Mouse (Mus musculus) CH12.LX (cell line): Measurements from ENCODE around the gene Arid5b. TPM values are rescaled to one million over a fixed set of nuclear protein-coding genes. Genes with fewer than 3 reads are reported as not detected.

Source experiments
- DNase-seq: peaks from one replicate; pipeline ENCODE4 v3.0.0-alpha.2; 2013; ENCODE audit errors: extremely low read depth
- H3K27ac ChIP-seq: 2 replicates; pipeline ENCODE4 v1.5.1; 2012; ENCODE audit warnings: low read depth, mild to moderate bottlenecking, control low read depth, moderate library complexity; ENCODE audit not compliant: insufficient read depth
- H3K27me3 ChIP-seq: replicated peaks from 2 replicates; pipeline ENCODE3; 2012; ENCODE audit warnings: inconsistent platforms
- H3K36me3 ChIP-seq, 2 experiments: replicated peaks in 1 of 2; 2 replicates each; pipeline versions ENCODE3 to v1.6.1; 2012; ENCODE audit warnings: inconsistent platforms in 1 of 2, low read length in 1 of 2, mild to moderate bottlenecking in 1 of 2, mixed read lengths in 1 of 2, moderate library complexity in 1 of 2; ENCODE audit not compliant: control insufficient read depth in 1 of 2, insufficient read depth in 1 of 2
- H3K4me1 ChIP-seq, 2 experiments: 2 replicates each; pipeline ENCODE4 v1.6.1; 2012; ENCODE audit warnings: inconsistent platforms in 1 of 2, moderate library complexity in 1 of 2; ENCODE audit not compliant: insufficient read depth in 2 of 2, control insufficient read depth in 1 of 2
- H3K4me2 ChIP-seq: 2 replicates; pipeline ENCODE4 v1.6.1; 2012; ENCODE audit warnings: low read depth, mild to moderate bottlenecking, control low read depth; ENCODE audit not compliant: poor library complexity, insufficient read depth, severe bottlenecking
- H3K4me3 ChIP-seq, 3 experiments: fragments of 150-350 bp in 1 of 3; sonication (generic) in 1 of 3; replicated peaks in 1 of 3; 2 replicates each; pipeline versions ENCODE3 to v1.5.1; 2011 to 2012; ENCODE audit warnings: low read depth in 2 of 3, low read length in 2 of 3, mild to moderate bottlenecking in 2 of 3, moderate library complexity in 2 of 3, control low read depth in 1 of 3, improper control_type of control experiment in 1 of 3, inconsistent platforms in 1 of 3, mixed read lengths in 1 of 3; ENCODE audit not compliant: poor library complexity in 1 of 3
- H3K79me2 ChIP-seq: replicated peaks from 2 replicates; pipeline ENCODE4 v1.6.1; 2012; ENCODE audit warnings: mild to moderate bottlenecking, moderate library complexity; ENCODE audit not compliant: control insufficient read depth, poor library complexity, insufficient read depth, severe bottlenecking; ENCODE audit errors: extremely low read depth
- H3K9ac ChIP-seq: 2 replicates; pipeline ENCODE4 v1.6.1; 2012; ENCODE audit warnings: low read depth, mild to moderate bottlenecking, control low read depth, moderate library complexity; ENCODE audit not compliant: insufficient read depth
- H3K9me3 ChIP-seq: replicated peaks from 2 replicates; pipeline ENCODE3; 2012; ENCODE audit warnings: low read length, inconsistent platforms, mixed read lengths
- BHLHE40 ChIP-seq: IDR thresholded peaks from 2 replicates; pipeline ENCODE4 v1.6.1; 2011; ENCODE audit warnings: mild to moderate bottlenecking, low read depth, low read length, improper control_type of control experiment
- CHD1 ChIP-seq: IDR thresholded peaks from 2 replicates; pipeline ENCODE4 v1.6.1; 2012; ENCODE audit warnings: low read depth, low read length, improper control_type of control experiment, inconsistent platforms
- E2F4 ChIP-seq: IDR thresholded peaks from 2 replicates; pipeline ENCODE4 v1.6.1; 2011; ENCODE audit warnings: low read depth, low read length, improper control_type of control experiment; ENCODE audit not compliant: insufficient replicate concordance
- ELF1 ChIP-seq: IDR thresholded peaks from 2 replicates; pipeline ENCODE4 v1.6.1; 2014; ENCODE audit warnings: low read depth, mild to moderate bottlenecking, inconsistent platforms, low read length, improper control_type of control experiment
- EP300 ChIP-seq: IDR thresholded peaks from 2 replicates; pipeline ENCODE4 v1.6.1; 2011; ENCODE audit warnings: low read length, improper control_type of control experiment
- ETS1 ChIP-seq: conservative IDR thresholded peaks from 2 replicates; pipeline ENCODE4 v1.6.1; 2012; ENCODE audit warnings: low read depth, mild to moderate bottlenecking, inconsistent platforms, low read length, improper control_type of control experiment, moderate library complexity
- GABPA ChIP-seq: IDR thresholded peaks from 2 replicates; pipeline ENCODE4 v1.6.1; 2012; ENCODE audit warnings: low read depth, low read length, improper control_type of control experiment, inconsistent platforms; ENCODE audit not compliant: insufficient replicate concordance
- IRF4 ChIP-seq: IDR thresholded peaks from 2 replicates; pipeline ENCODE4 v1.6.1; 2014; ENCODE audit warnings: low read depth, mild to moderate bottlenecking, inconsistent platforms, low read length, improper control_type of control experiment
- JUN ChIP-seq: IDR thresholded peaks from 2 replicates; pipeline ENCODE4 v1.6.1; 2011; ENCODE audit warnings: low read depth, mild to moderate bottlenecking, low read length, improper control_type of control experiment, moderate library complexity; ENCODE audit not compliant: insufficient read depth
- KAT2A ChIP-seq: IDR thresholded peaks from 2 replicates; pipeline ENCODE4 v1.6.1; 2012; ENCODE audit warnings: low read length, improper control_type of control experiment, inconsistent platforms; ENCODE audit not compliant: insufficient replicate concordance
- MAZ ChIP-seq: IDR thresholded peaks from 2 replicates; pipeline ENCODE4 v1.6.1; 2012; ENCODE audit warnings: low read depth, mild to moderate bottlenecking, inconsistent platforms, low read length, improper control_type of control experiment, moderate library complexity
- MXI1 ChIP-seq: IDR thresholded peaks from 2 replicates; pipeline ENCODE4 v1.6.1; 2011; ENCODE audit warnings: mild to moderate bottlenecking, low read depth, low read length, improper control_type of control experiment
- NRF1 ChIP-seq: IDR thresholded peaks from 2 replicates; pipeline ENCODE4 v1.6.1; 2014; ENCODE audit warnings: low read depth, mild to moderate bottlenecking, inconsistent platforms, low read length, improper control_type of control experiment, moderate library complexity
- PAX5 ChIP-seq: IDR thresholded peaks from 2 replicates; pipeline ENCODE4 v1.6.1; 2012; ENCODE audit warnings: low read length, inconsistent platforms, mixed read lengths
- SIN3A ChIP-seq: IDR thresholded peaks from 2 replicates; pipeline ENCODE4 v1.6.1; 2012; ENCODE audit warnings: low read length, improper control_type of control experiment, inconsistent platforms
- TBP ChIP-seq: conservative IDR thresholded peaks from 2 replicates; pipeline ENCODE4 v1.6.1; 2011; ENCODE audit warnings: low read depth, low read length, improper control_type of control experiment
- TCF12 ChIP-seq: IDR thresholded peaks from 2 replicates; pipeline ENCODE4 v1.6.1; 2014; ENCODE audit warnings: low read depth, mild to moderate bottlenecking, inconsistent platforms, low read length, improper control_type of control experiment
- UBTF ChIP-seq: IDR thresholded peaks from 2 replicates; pipeline ENCODE4 v1.6.1; 2012; ENCODE audit warnings: low read depth, mild to moderate bottlenecking, inconsistent platforms, low read length, improper control_type of control experiment, moderate library complexity
- ZC3H11A ChIP-seq: IDR thresholded peaks from 2 replicates; pipeline ENCODE4 v1.6.1; 2012; ENCODE audit warnings: low read depth, mild to moderate bottlenecking, inconsistent platforms, low read length, improper control_type of control experiment
- ZNF384 ChIP-seq: IDR thresholded peaks from 2 replicates; pipeline ENCODE4 v1.6.1; 2012; ENCODE audit warnings: low read depth, low read length, improper control_type of control experiment, inconsistent platforms
- dilution Hi-C: fragments of 300-500 bp; cut with MboI; formaldehyde crosslinking; loops from 2 replicates; pipeline ENCODE4 v1.14.3; 2020; ENCODE audit warnings: low sequenced_read_pairs; ENCODE audit not compliant: extremely low pct_unique_long_range_greater_than_20kb, extremely low pct_ligation_motif_present
- in situ Hi-C: fragments of 300-500 bp; cut with MboI; formaldehyde crosslinking; loops from 3 replicates; pipeline ENCODE4 v1.14.3; 2019; ENCODE audit warnings: low sequenced_read_pairs, low pct_ligation_motif_present, low pct_unique_long_range_greater_than_20kb, mixed read lengths
- polyA plus RNA-seq: library from polyadenylated mRNA; unstranded; fragments of >175 nt; gene quantifications from 2 replicates; pipeline ENCODE4 v1.2.1, GENCODE M21; 2012; ENCODE audit warnings: low read depth; ENCODE audit not compliant: insufficient read length
- total RNA-seq, 2 experiments: library from RNA; depleted of rRNA; stranded (reverse); fragments of 300-350 nt in 1 of 2; fragments of >200 nt in 1 of 2; gene quantifications; 2 replicates each; pipeline ENCODE4 v1.2.3; 2012 to 2014

Arid5b gene
- total and polyA plus RNA-seq, 3 experiments = 1.1 to 2.6 (median 1.8) TPM

DNA sequence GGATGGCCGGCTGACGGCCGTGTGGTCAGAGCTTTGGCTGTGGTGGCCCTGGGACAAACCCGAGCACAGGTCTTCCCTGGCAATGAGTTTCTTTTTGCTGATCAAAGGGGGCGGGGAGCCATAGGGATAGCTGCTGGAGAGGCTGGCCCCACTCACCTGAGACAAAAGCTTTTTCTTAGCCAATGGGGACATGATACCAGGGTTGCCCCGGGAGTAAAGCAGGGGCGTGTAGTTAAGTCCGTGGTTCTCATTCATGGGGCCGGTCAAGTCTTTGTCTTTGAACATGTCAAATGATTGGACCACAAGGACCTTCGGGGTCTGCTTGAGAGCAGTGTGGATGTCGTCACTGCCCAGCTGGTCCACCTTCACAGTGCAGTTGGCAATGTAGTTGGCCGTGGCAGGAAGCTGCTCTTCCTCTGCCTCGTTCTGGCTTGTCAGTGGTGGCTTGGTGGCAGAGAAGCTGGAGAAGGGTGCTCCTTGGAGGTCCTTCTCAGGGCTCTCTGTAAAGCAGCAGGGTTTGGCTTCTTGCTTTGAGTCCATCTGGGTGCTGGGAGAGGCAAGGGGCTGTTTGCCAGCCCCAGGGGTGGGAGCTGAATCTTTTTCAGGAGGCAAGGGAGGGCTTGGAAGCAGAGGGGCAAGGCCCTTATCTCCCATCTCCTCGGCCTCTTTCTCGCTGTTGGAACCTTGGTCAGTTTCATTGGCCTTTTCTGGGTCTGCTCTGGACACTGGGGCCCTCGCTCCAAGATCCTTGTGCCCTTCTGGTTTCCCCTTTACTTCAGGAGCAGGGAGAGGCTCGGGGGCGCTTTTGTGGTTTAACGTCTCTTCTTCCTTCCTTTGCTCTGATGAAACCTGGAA is 180.5 kb downstream of the Arid5b start (continued):
- no peak for TF ChIP-seq BHLHE40

DNA sequence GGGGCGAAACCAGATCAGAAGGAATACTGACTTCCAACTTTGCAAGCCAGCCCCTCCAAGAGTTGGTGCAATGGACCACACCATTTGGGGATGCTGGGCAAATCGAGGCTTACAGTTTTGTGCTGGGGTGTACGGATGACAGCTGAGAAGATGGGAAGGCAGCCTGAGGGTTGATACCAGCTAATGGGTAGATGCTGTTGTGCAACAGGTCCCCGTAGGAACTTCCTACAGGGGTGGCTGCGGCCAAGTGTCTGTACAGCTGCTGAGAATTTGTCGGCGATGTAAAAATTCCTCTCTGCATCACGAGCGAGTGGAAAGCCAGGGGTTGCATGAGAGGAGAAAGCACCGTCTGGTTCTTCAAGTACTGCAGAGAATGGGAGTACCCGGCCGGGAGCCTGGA is 182.1 kb downstream of the Arid5b start:
- H3K27ac ChIP-seq = no peak overlapping the region
- H3K4me2 ChIP-seq = no peak overlapping the region
- peaks cover 20 to 46% of the 10 kb centered on the region in 2 experiments for H3K36me3 ChIP-seq
- no peak for TF ChIP-seq PAX5
- TF ChIP-seq MXI1 = no peak
- no peak for TF ChIP-seq JUN
- TF ChIP-seq TBP = no peak
- no peak for TF ChIP-seq IRF4
- no peak for TF ChIP-seq GABPA
- TF ChIP-seq NRF1 = no peak
- TF ChIP-seq EP300 = no peak
- TF ChIP-seq E2F4 = no peak
- TF ChIP-seq ETS1 = no peak
- TF ChIP-seq ELF1 = no peak
- TF ChIP-seq BHLHE40 = no peak
- TF ChIP-seq KAT2A = no peak
- no peak for TF ChIP-seq SIN3A
- no peak for TF ChIP-seq UBTF
- TF ChIP-seq CHD1 = no peak
- TF ChIP-seq TCF12 = no peak
- DNase-seq = no peak
- no peaks in the 10 kb centered on the region for H3K27me3 ChIP-seq
- in situ Hi-C loops = no loop called here
- H3K4me1 ChIP-seq = no peaks in the 10 kb centered on the region
- no peaks in the 10 kb centered on the region for H3K79me2 ChIP-seq
- H3K9ac ChIP-seq = no peak overlapping the region
- H3K9me3 ChIP-seq = no peaks in the 10 kb centered on the region
- no peak overlapping the region for H3K4me3 ChIP-seq
- dilution Hi-C loops = no loop called here

DNA sequence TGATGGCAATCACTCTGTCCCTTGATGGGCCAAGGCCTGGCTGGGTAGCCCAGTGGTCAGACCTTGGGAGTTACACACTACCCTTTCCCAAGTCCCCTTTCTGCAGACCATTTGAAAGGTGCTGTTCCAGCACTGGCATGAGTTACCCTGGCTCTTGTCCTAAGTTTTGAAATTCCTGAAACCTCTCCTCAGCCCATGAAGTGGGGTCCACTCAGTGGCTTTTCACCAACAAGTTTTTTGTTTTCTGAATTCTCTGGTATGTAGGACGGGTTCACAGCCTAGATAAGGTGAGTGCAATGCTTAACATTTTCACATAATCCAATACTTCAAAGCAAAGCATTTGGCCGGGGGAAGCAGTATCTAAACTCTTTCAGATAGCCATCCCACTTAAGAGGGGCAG is 183.4 kb downstream of the Arid5b start:
- no peaks in the 10 kb centered on the region for H3K27me3 ChIP-seq
- dilution Hi-C loops = no loop called here
- DNase-seq = no peak
- H3K9me3 ChIP-seq = no peaks in the 10 kb centered on the region
- peaks cover 20 to 36% of the 10 kb centered on the region in 2 experiments for H3K36me3 ChIP-seq
- H3K79me2 ChIP-seq = no peaks in the 10 kb centered on the region
- no peak overlapping the region for H3K4me3 ChIP-seq
- in situ Hi-C loops = no loop called here
- H3K27ac ChIP-seq = no peak overlapping the region
- no peak overlapping the region for H3K9ac ChIP-seq
- TF ChIP-seq MAZ = no peak
- TF ChIP-seq ZC3H11A = no peak
- no peak for TF ChIP-seq ZNF384
- no peaks in the 10 kb centered on the region for H3K4me1 ChIP-seq
- H3K4me2 ChIP-seq = no peak overlapping the region
